Mouse (Mus musculus) left cerebral cortex, postnatal 10 days (tissue): ENCODE measurements at regions not wholly inside any gene's neighbourhood (a gene's known extent, or its start where the extent isn't known, plus 50 kb on each side); places are given as distances from the start of the nearest gene placed in this dataset.

Source experiments
- DNase-seq, 2 experiments: peaks; one replicate each; pipeline ENCODE4 v3.0.0; 2021 to 2022; ENCODE audit warnings: low spot score in 2 of 2, mixed read lengths in 1 of 2; ENCODE audit errors: extremely low spot score in 1 of 2
- intact Hi-C: fragments of 180-260 bp; cut with DNase I; formaldehyde crosslinking; loops from one replicate; pipeline ENCODE4 v1.15.1; 2025

GRCm38 (mm10) chr3:144019293-144019692, 185.7 kb downstream of the Lmo4 start:
- intact Hi-C loops, result no loop called here
- no peak for DNase-seq

DNA sequence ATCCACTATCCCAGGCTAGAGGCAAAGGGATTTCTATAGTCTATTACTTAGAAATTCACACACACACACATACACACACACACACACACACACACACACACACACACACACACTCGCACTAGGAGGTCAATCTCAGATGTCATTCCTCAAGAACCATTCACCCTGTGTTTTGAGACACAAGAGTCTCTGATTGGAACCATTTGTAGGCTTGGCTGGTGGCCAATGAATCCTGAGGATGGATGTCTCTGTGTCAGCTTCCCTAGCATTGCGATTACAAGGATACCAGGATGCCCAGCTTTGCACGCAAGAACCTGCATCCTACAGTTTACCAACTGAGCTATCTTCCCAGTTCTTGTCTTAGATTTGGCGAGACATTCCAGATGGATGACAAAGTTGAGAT, 186.5 kb downstream of the Lmo4 start:
- intact Hi-C loops, result no loop called here
- peak in 1 of 2 experiments; percentile 40 for DNase-seq

DNA sequence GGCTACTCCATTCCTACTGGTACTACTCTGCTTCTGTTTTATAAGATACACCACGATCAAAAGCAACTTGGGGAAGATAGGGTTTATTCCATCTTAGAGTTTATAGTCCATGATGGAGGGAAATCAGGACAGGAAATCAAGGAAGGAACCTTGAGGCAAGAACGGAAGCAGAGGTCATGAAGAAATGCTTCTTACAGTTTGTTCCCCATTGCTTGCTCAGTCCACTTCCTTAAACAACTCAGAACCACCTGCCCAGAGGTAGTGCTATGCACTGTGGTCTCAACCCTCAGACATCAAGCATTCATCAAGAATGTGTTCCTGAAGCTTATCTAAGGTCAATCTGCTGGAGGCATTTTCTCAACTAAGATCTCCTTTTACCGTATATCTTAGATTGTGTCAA, 189.8 kb downstream of the Lmo4 start:
- intact Hi-C loops, result no loop called here
- no peak for DNase-seq

DNA sequence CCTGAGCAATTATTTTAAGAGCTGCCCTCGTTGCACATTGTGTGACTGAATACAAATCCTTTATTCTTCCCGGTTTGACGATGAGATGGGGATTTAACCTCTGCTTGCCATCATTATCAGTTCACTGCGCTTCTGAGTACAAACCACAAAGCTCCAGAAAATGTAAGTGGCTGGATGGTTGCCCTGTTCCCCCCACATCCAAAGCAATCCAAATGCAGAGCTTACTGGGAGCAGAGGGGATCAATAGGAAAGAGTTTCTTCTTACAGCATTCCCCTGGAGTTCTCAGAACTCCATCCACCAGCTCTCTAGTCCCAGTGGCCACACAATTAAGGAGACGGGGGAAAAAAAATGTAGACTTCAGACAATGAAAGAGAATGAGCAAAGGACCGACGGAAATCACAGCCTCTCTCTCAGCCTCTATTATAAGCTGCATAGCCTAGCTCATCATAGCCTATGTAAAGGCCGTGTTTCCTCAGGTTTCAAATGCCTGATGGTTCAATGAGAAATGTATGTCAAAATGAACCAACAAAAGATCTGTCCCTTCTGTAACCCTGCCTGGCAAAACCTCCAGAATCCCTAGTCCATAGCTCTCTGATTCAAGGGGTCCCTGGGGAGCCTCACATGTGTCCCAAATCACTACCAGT, 191.4 kb downstream of the Lmo4 start:
- intact Hi-C loops, result no loop called here
- no peak for DNase-seq

- intact Hi-C loops, result no loop called here
- no peak for DNase-seq
Observed at GRCm38 (mm10) chr3:144012820-144013219, 192.2 kb downstream of the Lmo4 start.

- intact Hi-C loops, result no loop called here
- no peak for DNase-seq
Observed at GRCm38 (mm10) chr3:144012173-144012572, 192.8 kb downstream of the Lmo4 start.

- no peak for DNase-seq
- intact Hi-C loops, result no loop called here
Observed at GRCm38 (mm10) chr3:144011456-144012025, 193.5 kb downstream of the Lmo4 start.

DNA sequence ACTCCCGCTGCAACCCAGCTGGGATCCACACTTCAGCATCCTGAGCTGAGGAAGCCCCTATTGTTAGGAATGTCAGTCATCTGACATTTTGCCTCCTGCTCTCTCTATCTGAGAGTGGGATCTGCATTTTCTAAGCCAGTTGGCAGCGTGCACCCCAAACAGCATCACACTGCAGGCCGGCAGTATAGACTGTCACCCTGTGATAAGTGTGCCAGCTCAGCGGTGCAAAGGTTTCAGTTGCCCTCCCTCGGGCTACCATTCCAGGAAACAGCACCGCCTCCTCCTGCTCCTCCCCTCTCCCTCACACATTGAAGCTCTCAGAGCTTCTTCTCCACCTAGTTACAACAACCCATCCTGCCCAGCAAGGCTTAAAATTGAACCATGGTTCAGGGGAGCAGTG, 194.5 kb downstream of the Lmo4 start:
- DNase-seq, result no peak
- intact Hi-C loops, result no loop called here

DNA sequence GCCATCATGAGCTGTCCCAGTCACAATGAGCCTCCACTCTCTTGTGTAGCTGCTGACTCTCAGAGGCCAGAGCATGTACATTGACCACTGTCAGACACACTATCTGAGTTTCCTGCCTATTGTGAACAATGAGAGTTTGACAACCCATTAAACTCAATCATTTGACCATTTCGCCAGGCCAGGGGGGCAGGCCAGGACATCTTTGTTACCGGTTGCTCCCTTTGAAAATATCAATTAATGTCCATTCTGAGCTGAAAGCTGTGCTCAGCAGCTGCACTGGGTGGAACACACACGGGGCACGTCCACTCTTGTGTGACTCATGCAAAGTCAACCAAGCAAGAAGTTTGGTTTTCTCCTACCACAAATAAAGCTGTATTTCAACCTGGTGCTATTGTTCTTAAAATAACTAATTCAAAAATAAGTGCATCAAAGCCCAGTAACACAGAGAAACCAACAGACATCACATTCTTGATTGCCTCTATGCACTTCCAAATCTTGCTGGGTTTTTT, 197.9 kb downstream of the Lmo4 start:
- intact Hi-C loops, result no loop called here
- no peak for DNase-seq

DNA sequence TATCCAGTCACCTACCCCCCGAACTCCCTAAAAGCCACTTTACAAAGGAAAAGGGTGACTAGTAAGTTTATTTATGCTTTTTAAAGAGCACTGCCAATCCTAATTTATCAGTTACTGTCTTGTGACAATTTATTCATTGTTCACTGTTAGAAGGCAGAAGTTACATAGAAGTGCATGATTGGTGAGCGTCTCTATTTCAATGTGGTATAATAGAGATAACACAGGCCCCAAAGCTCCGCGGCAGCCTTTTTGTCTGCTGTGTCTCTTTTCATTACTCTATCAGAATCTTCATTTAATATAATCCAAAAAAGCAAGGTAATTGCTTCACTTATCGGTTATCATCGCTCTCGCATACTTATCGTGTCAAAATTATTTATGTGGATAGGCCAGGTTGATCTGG, 207.1 kb downstream of the Lmo4 start:
- intact Hi-C loops, result no loop called here
- DNase-seq, result no peak

- intact Hi-C loops, result no loop called here
- DNase-seq, result no peak
Observed at GRCm38 (mm10) chr3:143995045-143995444, 210.0 kb downstream of the Lmo4 start.

DNA sequence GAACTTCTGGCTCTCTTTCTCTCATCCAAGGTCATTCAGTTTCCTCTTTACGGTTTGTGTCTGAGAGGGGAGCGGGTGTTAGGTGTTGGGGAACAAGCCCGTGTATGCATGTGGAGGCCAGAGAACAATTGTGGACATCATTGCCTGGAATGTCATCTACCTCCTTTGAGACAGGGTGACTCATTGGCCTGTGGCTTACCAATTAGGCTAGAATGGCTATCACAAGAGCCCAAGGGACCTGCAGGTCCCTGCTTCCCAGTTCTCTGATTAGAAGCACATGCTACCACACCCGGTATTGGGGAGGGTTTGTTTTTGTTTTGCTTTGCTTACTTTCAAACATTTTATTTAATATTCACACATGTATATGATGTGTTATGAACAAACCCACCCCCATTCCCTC, 216.0 kb downstream of the Lmo4 start:
- no peak for DNase-seq
- intact Hi-C loops, result no loop called here

- intact Hi-C loops, result no loop called here
Observed at GRCm38 (mm10) chr3:143988037-143988436, 217.0 kb downstream of the Lmo4 start.

DNA sequence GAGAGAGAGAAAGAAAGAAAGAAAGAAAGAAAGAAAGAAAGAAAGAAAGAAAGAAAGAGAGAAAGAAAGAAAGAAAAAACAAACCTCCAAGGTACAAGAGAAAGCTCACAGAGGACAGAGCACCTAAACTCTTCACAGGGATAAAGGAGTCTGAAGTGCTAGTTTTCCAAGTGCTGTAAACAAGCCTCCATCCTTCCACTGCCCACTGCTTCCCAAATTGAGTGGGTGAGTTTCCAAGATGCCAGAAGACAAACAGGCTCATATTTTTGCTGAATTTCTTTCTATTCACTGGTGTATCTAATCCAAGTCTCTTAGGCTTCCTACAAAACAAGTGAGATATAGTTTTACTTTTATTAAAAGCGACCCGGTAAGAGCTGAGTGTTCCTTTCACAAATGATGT, 218.2 kb downstream of the Lmo4 start:
- intact Hi-C loops, result no loop called here
- DNase-seq, result no peak

More at GRCm38 (mm10) chr3:143988037-143988436, 217.0 kb downstream of the Lmo4 start:
- no peak for DNase-seq

DNA sequence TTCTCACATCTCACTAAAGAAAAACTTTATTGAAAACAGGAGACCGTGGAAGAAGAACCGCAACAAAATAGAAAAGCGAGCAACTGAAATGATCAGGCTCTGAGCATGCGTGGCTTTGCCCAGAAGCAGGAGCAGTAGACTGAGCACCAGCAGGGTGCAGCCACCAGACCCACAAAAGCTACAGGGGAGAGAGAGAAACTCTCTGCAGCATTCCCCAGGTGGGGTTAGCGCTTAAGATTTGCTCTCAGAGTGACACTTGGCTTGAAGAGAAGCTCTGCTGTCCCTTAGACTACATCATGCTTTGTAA, 218.9 kb downstream of the Lmo4 start:
- intact Hi-C loops, result no loop called here

GRCm38 (mm10) chr3:143985349-143986199, 219.4 kb downstream of the Lmo4 start:
- intact Hi-C loops, result no loop called here
- DNase-seq, result no peak

More for the DNA sequence above, 218.9 kb downstream of the Lmo4 start:
- DNase-seq, result no peak

GRCm38 (mm10) chr3:143978703-143979102, 226.3 kb downstream of the Lmo4 start:
- no peak for DNase-seq
- intact Hi-C loops, result no loop called here

- DNase-seq, result no peak
- intact Hi-C loops, result no loop called here
Observed at GRCm38 (mm10) chr3:143977886-143978447, 227.1 kb downstream of the Lmo4 start.

DNA sequence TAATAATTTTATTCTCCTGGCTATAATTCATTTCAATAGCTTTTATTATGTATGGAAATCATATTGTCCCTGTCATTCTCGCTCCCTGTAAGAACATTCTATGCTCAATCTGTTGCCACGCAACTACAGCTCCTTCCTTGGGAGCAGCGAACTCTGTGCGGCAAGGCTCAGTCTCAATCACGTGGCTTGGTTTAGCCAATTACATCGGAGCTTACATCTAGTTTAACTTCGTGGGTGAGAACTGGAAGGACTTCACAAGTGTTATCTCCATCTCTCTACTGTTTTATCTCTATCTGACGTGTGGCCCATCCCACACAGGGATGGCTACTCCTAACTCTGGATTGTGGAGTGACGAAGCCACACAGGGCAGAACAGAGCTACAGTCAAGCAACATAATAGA, 231.4 kb downstream of the Lmo4 start:
- DNase-seq, result no peak
- intact Hi-C loops, result no loop called here

DNA sequence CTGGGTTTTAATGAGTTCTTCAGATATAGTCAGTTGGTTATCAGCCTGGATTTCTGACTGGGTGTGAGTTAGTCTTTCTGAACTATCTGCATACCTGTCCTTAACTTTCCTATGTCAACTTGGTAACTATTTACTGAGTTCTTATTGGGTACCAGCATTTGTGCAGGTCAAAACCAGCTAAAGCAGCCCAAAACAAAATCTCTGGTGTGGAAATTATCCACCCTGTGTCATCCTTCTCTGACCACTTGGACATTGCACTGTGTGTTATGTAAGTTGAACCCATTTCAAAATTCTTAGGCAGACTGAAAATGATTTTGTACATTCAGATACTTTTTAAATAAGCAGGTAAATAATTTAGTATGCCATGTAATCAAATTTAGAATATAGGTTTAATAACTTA, 232.7 kb downstream of the Lmo4 start:
- intact Hi-C loops, result no loop called here
- DNase-seq, result no peak
